Mouse (Mus musculus) liver, embryonic 13.5 days (tissue): ENCODE data around the gene Klhdc3. TPM values are rescaled to one million over a fixed set of nuclear protein-coding genes. Genes with fewer than 3 reads are reported as not detected.

ENCODE experiments used
- ATAC-seq: fragments of 200-750 bp; cut with Nextera tagmentation; 2 replicates; pipeline ENCODE4 v1.8.0; 2017; ENCODE audit warnings: low read depth, mild to moderate bottlenecking, moderate number of reproducible peaks, moderate library complexity
- DNase-seq: peaks from one replicate; pipeline ENCODE4 v3.0.0; 2022
- H3K27ac ChIP-seq: fragments of 300-500 bp; sonication (generic); 2 replicates; pipeline ENCODE4 v1.5.1; 2015; ENCODE audit warnings: moderate library complexity, mild to moderate bottlenecking, inconsistent platforms
- H3K27me3 ChIP-seq: fragments of 300-500 bp; sonication (generic); 2 replicates; pipeline ENCODE4 v1.6.1; 2015; ENCODE audit warnings: mild to moderate bottlenecking, inconsistent platforms
- H3K36me3 ChIP-seq: fragments of 300-500 bp; sonication (generic); 2 replicates; pipeline ENCODE4 v1.6.1; 2015; ENCODE audit warnings: mild to moderate bottlenecking, inconsistent platforms
- H3K4me1 ChIP-seq: fragments of 300-500 bp; sonication (generic); replicated peaks from 2 replicates; pipeline ENCODE4 v1.6.1; 2015; ENCODE audit warnings: inconsistent platforms
- H3K4me2 ChIP-seq: fragments of 300-500 bp; sonication (generic); 2 replicates; pipeline ENCODE4 v1.6.1; 2015; ENCODE audit warnings: inconsistent platforms, mild to moderate bottlenecking, moderate library complexity
- H3K4me3 ChIP-seq: fragments of 300-500 bp; sonication (generic); replicated peaks from 2 replicates; pipeline ENCODE4 v1.5.1; 2015; ENCODE audit warnings: mild to moderate bottlenecking, inconsistent platforms
- H3K9ac ChIP-seq: fragments of 300-500 bp; sonication (generic); 2 replicates; pipeline ENCODE4 v1.6.1; 2015; ENCODE audit warnings: mild to moderate bottlenecking, inconsistent platforms
- H3K9me3 ChIP-seq: fragments of 300-500 bp; sonication (generic); replicated peaks from 2 replicates; pipeline ENCODE4 v1.6.1; 2016; ENCODE audit warnings: inconsistent platforms
- WGBS: fragments of 180-500 bp; shearing (Covaris S2); methylation state at CpG from one replicate; pipeline ENCODE4 v1.1.7; 2015; ENCODE audit not compliant: insufficient replicate concordance; 5-methylcytosine and 5-hydroxymethylcytosine counted together
- polyA plus RNA-seq: library from polyadenylated mRNA; unstranded; fragments of >200 nt; fragmentation: Nextera tagmentation; extraction: Ambion mirVana; gene quantifications from 2 replicates; pipeline ENCODE4 v1.2.1, GENCODE M21; 2015

Klhdc3 gene
- polyA plus RNA-seq, 1 experiment from 2014 or later, result 73.1 TPM

DNA sequence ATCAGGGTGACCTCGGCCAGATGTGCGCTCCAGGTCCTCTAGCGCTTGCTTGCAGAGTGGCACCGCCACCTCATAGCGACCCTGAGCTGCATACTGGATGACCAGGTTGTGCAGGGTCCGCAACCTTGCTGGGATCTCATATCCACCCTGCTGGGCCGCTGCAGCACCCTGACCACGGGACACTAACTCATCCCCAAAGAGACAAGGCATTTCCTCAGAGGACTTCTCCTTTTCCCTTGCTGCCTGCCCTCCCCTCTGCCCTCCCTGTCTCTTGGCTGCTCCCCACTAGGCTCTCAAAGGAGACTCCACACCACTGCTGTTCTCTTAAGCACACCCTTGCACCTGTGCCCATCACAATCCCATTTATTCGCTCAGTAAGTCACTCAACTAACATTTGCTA, 40.8 kb downstream of the Klhdc3 start:
- no peak for ATAC-seq
- WGBS, result 43% methylated on average over 9 of the region's 9 CpGs
- DNase-seq, result no peak
- Histone ChIP-seq H3K27ac (no peak overlapping the region), H3K4me2 (no peak overlapping the region), H3K4me3 (no peak overlapping the region), H3K36me3 (no peaks in the 10 kb centered on the region), H3K4me1 (peaks cover 18% of the 10 kb centered on the region), H3K9me3 (no peaks in the 10 kb centered on the region), H3K9ac (no peak overlapping the region), H3K27me3 (no peaks in the 10 kb centered on the region)

DNA sequence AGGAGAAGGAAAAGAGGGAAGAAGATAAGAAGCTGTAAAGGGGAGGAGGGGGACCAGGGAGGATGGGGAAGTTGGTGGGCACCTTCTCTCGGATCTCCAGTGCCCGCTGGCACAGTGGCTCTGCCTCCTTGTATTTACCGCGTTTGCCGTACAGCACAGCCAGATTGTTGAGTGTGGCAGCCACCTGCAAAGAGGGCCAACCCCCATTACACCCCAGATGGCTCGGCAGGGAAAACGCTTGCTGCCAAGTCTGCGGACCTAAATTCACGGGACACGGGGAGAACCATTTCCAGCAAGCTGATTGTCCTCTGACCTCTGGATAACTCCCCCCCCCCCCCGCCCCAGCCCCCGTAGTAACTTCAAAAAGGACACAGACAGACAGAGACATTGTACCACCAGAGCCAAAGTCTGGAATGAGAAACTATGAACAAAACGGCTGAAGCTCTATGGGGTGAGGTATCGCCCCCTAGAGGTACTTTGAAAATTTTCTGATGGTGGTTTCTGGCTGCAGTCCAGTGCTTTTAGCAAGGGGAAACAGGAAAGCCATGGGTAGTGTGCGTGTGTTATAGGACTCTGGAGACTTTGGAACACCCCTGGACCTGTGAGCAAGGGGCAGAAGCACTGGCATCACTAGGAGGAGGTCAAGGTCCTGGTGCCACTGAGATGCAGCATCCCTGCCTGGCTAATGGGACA, 43.7 kb downstream of the Klhdc3 start:
- no peak overlapping the region for H3K27ac ChIP-seq
- H3K4me1 ChIP-seq, result peaks cover 8% of the 10 kb centered on the region; the same call in 1 of the 2 replicates
- no peaks in the 10 kb centered on the region for H3K27me3 ChIP-seq
- no peak overlapping the region for H3K9ac ChIP-seq
- H3K4me2 ChIP-seq, result peak overlapping the region; percentile 17
- no peaks in the 10 kb centered on the region for H3K9me3 ChIP-seq
- DNase-seq (no peak), ATAC-seq (no peak)
- no peak overlapping the region for H3K4me3 ChIP-seq
- 22% methylated on average over 15 of the region's 15 CpGs for WGBS
- no peaks in the 10 kb centered on the region for H3K36me3 ChIP-seq

DNA sequence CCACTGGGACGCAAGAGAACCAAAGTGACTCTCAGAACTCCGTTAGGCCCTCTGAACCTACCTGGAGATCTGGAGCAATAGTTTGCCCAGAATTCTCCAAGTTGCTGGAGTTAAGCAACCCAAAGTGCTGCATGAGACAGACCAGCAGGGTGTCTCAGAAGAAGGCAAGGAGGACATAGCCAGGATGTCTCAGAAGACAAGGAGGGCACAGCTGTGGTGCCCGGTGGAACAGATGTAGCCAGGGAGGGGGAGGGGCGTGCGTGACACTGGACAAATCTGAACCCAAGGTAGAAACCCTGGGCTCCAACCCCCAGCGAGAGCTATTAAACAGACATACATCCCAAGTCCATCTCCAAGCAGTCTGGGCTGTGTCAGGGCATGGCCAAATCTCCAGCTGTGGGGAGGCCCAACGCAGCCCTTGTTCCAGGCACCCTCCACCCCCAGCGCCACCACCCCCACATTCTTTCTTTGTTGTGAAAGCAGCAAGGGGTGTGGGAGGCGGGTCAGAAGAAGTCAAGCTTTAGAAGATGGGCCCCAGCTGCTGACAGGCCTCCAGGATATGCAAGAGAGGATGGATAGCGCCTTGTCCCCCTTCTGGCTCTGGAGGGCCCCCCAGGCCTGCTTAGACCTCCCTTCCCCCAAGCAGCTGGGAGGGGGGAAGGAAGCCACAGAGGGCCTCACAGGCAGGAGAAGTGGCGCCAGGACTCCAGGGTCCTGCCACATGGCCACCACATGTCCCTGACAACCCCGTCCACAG, 50.9 kb downstream of the Klhdc3 start:
- Histone ChIP-seq H3K27ac (0 out of 2 replicates have a peak overlapping the region, but pooled peaks have one; percentile 37), H3K27me3 (peaks cover 53% of the 10 kb centered on the region)

DNA sequence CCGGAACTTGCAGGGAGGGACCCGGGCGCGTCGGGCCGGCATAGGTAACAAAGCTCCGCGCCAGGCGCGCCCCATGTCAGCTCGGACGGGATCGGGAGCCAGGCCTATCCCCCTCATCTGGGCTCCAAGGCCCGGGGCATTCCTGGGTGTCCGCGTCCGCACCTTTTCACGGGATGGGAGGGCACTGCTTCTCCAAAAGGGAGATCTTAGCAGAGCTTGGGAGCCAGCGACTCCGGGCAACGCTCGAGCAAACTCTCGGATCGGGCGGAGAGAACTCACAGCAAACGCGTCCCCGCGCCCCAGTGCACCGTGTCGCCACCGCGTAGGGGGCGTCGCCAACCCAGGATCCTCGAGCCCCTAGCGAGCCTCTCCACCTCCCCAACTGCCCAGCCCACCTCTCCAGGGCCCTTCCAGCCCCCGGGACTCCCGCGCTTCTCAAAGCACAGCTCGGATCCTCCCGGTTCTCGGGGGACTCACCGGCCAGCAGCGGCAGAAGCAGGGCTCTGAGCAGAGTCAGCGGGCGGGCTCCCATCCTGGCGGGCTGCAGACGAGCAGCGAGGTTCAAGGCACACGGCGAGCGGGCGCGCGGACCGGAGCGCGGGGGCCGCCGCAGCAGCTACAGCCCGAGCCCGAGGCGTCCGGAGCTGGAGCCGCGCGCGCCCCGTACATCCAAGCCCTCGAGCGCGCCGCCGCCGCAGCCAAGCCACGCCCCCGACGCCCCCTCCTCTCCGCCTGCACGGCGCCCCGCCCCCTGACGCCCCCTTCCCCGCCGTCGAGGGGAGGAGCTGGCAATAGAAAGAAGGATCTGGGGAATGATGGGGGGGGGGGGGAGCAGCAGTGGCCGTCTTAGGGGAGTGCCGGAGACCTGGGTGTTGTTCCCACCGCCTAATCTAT, 51.7 kb downstream of the Klhdc3 start, which contains the start of gene Ptk7:
Gene Ptk7 (minus strand): TSS at position 714 of the 894 bp plus-strand sequence.
- Histone ChIP-seq H3K4me1 (peaks cover 32% of the 10 kb centered on the region), H3K27me3 (peaks cover 58% of the 10 kb centered on the region), H3K4me3 (peak within 1 kb of the TSS; percentile 64), H3K9me3 (no peaks in the 10 kb centered on the region), H3K27ac (peak within 1 kb of the TSS; percentile 50; the same call in 1 of the 2 replicates), H3K4me2 (peak within 1 kb of the TSS; percentile 70), H3K9ac (peak within 1 kb of the TSS; percentile 70), H3K36me3 (no peaks in the 10 kb centered on the region)
- ATAC-seq, result peak; percentile 34; the same call in 1 of the 2 replicates
- under 1% methylated on average over 63 of the region's 90 CpGs for WGBS
- DNase-seq, result no peak

More for the DNA sequence above, 50.9 kb downstream of the Klhdc3 start:
- Histone ChIP-seq H3K36me3 (no peaks in the 10 kb centered on the region), H3K4me2 (peak overlapping the region; percentile 70), H3K9me3 (no peaks in the 10 kb centered on the region), H3K4me1 (peaks cover 27% of the 10 kb centered on the region), H3K4me3 (peak overlapping the region; percentile 64), H3K9ac (0 out of 2 replicates have a peak overlapping the region, but pooled peaks have one; percentile 70)
- 14% methylated on average over 12 of the region's 12 CpGs for WGBS
- ATAC-seq, result peak; percentile 23; the same call in 1 of the 2 replicates
- DNase-seq, result no peak

DNA sequence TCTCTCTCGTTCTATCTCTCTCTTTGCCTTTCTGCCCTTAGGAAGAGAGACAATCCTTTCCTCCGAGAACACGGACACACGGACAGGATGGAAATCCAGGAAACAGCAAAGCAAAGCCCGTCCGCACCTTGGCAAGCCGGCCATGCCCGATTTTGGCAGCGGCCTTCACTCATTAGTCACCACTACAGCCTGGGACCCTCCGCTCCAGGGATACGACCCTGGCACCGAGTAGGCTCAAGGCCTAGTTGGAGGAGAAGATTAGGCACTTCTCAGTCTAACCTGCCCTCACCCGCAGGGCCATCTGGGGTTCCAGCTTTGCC, 52.3 kb downstream of the Klhdc3 start:
- WGBS, result 1% methylated on average over 13 of the region's 13 CpGs
- no peak overlapping the region for H3K27ac ChIP-seq
- peaks cover 59% of the 10 kb centered on the region for H3K27me3 ChIP-seq
- DNase-seq, result no peak
- peaks cover 36% of the 10 kb centered on the region for H3K4me1 ChIP-seq
- peak overlapping the region; percentile 70 for H3K9ac ChIP-seq
- peak overlapping the region; percentile 70 for H3K4me2 ChIP-seq
- no peaks in the 10 kb centered on the region for H3K9me3 ChIP-seq
- H3K4me3 ChIP-seq, result peak overlapping the region; percentile 64
- 0 out of 2 replicates have a peak, but pooled peaks have one; percentile 11 for ATAC-seq
- no peaks in the 10 kb centered on the region for H3K36me3 ChIP-seq

DNA sequence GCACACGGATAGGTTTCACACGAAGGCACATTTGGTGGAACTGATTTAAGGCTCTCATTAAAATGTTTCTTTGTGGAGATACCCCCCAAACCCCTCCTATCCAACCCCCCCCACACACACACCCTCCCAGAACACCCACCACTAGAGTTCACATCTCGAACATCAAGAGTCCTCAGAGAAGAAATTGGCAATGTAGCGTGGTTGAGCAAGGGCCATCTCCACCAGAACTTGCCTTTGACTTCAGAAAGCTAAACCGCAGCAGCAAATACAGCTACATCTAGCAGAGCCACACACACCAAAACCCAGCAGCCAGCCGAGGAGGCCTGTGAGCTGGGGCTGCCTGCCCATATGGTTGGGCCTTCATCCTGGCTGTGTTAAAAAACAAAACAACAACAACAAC, 53.3 kb downstream of the Klhdc3 start:
- H3K27ac ChIP-seq, result no peak overlapping the region
- H3K9ac ChIP-seq, result no peak overlapping the region
- H3K27me3 ChIP-seq, result peaks cover 59% of the 10 kb centered on the region
- peak overlapping the region; percentile 70 for H3K4me2 ChIP-seq
- ATAC-seq (no peak), DNase-seq (no peak)
- H3K4me3 ChIP-seq, result no peak overlapping the region
- no peaks in the 10 kb centered on the region for H3K9me3 ChIP-seq
- no peaks in the 10 kb centered on the region for H3K36me3 ChIP-seq
- WGBS, result 59% methylated on average over 6 of the region's 6 CpGs
- H3K4me1 ChIP-seq, result peaks cover 43% of the 10 kb centered on the region

DNA sequence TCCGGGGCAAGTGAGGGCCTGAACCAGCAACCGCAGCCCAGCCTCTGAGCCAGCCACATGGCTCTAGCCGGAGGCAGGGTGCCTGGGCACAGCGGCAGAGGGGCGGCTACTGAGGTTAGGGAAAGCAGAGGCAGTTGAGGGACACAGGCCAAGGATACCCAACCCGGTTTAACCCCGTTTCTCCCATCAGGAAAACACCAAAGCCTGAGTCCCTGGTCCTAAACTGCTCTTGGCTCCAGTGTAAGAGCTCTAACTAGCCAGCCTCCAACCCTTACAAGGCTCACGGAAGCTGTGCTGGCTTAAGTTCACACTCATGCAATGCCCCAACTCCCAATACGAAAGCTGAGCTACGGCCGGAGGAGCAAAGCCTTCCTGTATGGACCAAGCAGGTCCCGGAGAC, 56.1 kb downstream of the Klhdc3 start:
- H3K4me2 ChIP-seq, result 0 out of 2 replicates have a peak overlapping the region, but pooled peaks have one; percentile 12
- H3K27me3 ChIP-seq, result peaks cover 38% of the 10 kb centered on the region
- DNase-seq (no peak), ATAC-seq (no peak)
- no peak overlapping the region for H3K9ac ChIP-seq
- H3K4me3 ChIP-seq, result no peak overlapping the region
- H3K4me1 ChIP-seq, result peaks cover 50% of the 10 kb centered on the region
- H3K27ac ChIP-seq, result peak overlapping the region; percentile 39; the same call in 1 of the 2 replicates
- WGBS, result 56% methylated on average over 12 of the region's 12 CpGs
- no peaks in the 10 kb centered on the region for H3K36me3 ChIP-seq
- no peaks in the 10 kb centered on the region for H3K9me3 ChIP-seq

Other genes starting within 250 kb of the Klhdc3 start
- not detected in 2 replicates for gene Slc22a7, start 242.5 kb downstream of the Klhdc3 start, polyA plus RNA-seq
- 0.02 TPM in 2 replicates for gene Ttbk1, start 193.2 kb downstream of the Klhdc3 start, polyA plus RNA-seq
- gene Dnph1, start 184.2 kb downstream of the Klhdc3 start, polyA plus RNA-seq, result 34.6 and 35.1 TPM in 2 replicates
- 0.44 and 0.84 TPM in 2 replicates for gene Cul9, start 134.5 kb downstream of the Klhdc3 start, polyA plus RNA-seq
- gene Srf, start 124.7 kb downstream of the Klhdc3 start, polyA plus RNA-seq, result 2.9 and 3.2 TPM in 2 replicates
- gene Ptk7, start 51.4 kb downstream of the Klhdc3 start, polyA plus RNA-seq, result 8.0 and 9.1 TPM in 2 replicates
- gene Klc4, start 34.9 kb downstream of the Klhdc3 start, polyA plus RNA-seq, result 5.8 TPM in 2 replicates
- gene Mrpl2, start 34.7 kb downstream of the Klhdc3 start, polyA plus RNA-seq, result 91.5 and 97.5 TPM in 2 replicates
- gene Cul7, start 30.6 kb downstream of the Klhdc3 start, polyA plus RNA-seq, result 10.9 and 12.4 TPM in 2 replicates
- gene Rrp36, start 6.6 kb downstream of the Klhdc3 start, polyA plus RNA-seq, result 31.7 and 31.9 TPM in 2 replicates
- gene Mea1, start 2.1 kb downstream of the Klhdc3 start, polyA plus RNA-seq, result 65.2 and 67.8 TPM in 2 replicates
- 31.2 and 36.0 TPM in 2 replicates for gene Ppp2r5d, start 24.2 kb upstream of the Klhdc3 start, polyA plus RNA-seq
- gene Pex6, start 30.5 kb upstream of the Klhdc3 start, polyA plus RNA-seq, result 8.5 and 9.4 TPM in 2 replicates
- gene Gnmt, start 48.3 kb upstream of the Klhdc3 start, polyA plus RNA-seq, result 11.0 and 11.7 TPM in 2 replicates
- gene Cnpy3, start 71.3 kb upstream of the Klhdc3 start, polyA plus RNA-seq, result 30.2 and 30.9 TPM in 2 replicates
- 0.30 and 0.32 TPM in 2 replicates for gene Ptcra, start 82.8 kb upstream of the Klhdc3 start, polyA plus RNA-seq
- gene 2310039H08Rik, start 91.7 kb upstream of the Klhdc3 start, polyA plus RNA-seq, result 44.5 and 51.4 TPM in 2 replicates
- gene Rpl7l1, start 101.8 kb upstream of the Klhdc3 start, polyA plus RNA-seq, result 108 and 131 TPM in 2 replicates
- gene Bicral, start 177.6 kb upstream of the Klhdc3 start, polyA plus RNA-seq, result 2.6 and 3.6 TPM in 2 replicates
- 22.4 and 24.9 TPM in 2 replicates for gene Tbcc, start 209.8 kb upstream of the Klhdc3 start, polyA plus RNA-seq
- not detected in 2 replicates for gene Prph2, start 229.5 kb upstream of the Klhdc3 start, polyA plus RNA-seq